In the genomic region with DNA sequence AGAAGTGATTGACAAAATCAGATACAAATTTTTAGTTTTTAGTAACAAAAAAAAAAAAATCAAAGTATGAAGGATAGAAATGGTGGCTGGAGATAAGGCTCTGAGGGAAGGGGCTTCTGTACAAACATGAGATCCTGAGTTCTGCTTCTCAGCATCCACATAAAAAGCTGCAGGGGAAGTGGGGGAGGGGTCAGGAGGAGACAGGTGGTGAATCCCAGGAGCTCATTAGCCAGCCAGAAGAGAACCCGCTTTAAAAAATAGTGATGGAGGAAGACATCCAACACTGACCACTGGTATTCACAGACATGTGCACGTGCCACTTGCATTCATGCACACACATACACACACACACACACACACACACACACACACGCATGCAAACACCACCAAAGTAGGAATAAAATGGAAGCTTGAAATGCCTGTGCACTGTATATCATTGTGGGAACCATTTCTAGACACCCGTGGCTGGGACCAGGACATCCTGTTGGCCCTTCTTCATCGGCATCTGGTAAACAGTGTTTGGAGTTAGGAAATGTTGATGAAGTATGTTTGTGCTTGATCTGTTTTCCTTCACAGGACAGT, we compare ENCODE assay signal across 23 mouse cellular contexts. TPM values are rescaled to one million over a fixed set of nuclear protein-coding genes. Genes with fewer than 3 reads are reported as not detected.
A peak's percentile ranks its signal among the peaks of the same experiment; 100 is the strongest.
DNase-seq lines count a peak whose midpoint lies in the region; ATAC-seq and TF ChIP-seq lines count a peak whose summit lies in the region.
"Had no signal": no experiment of that assay in that cellular context is flagged by ENCODE, and none has a peak within 500 bp of the region (broad histone marks: within the 10 kb centered on the region; RNA-seq: fewer than 3 reads in every experiment).

No protein-coding gene starts in this region.

- H3K27me3 ChIP-seq in cerebellum, adult 2 months (ENCODE audit: control insufficient read depth, insufficient read depth, low read length): no peaks in the 10 kb centered on the region
- H3K27me3 ChIP-seq in forebrain, embryonic 10.5 days (ENCODE audit: poor library complexity, severe bottlenecking): no peaks in the 10 kb centered on the region
- H3K27me3 ChIP-seq: forebrain, embryonic 15.5 days; hindbrain, embryonic 13.5 days; liver, embryonic 13.5 days; midbrain, embryonic 12.5 days had no signal

- H3K4me3 ChIP-seq in cerebellum, adult 2 months (replicated peaks; ENCODE audit: insufficient read depth, low read depth, low read length): no peak overlapping the region
- no peak overlapping the region for H3K4me3 ChIP-seq in forebrain, embryonic 10.5 days
- H3K4me3 ChIP-seq: forebrain, embryonic 15.5 days; hindbrain, embryonic 13.5 days; layer of hippocampus, adult 2 months; left cerebral cortex, adult 2 months; liver, embryonic 13.5 days; midbrain, embryonic 12.5 days had no signal

- no peak for TF ChIP-seq CTCF in cerebellum, adult 2 months (IDR thresholded peaks at IDR 0.05; ENCODE audit: borderline replicate concordance, insufficient read depth, low read depth, low read length)

- WGBS in cerebellum, adult 2 months: 33% methylated on average over 5 of the region's 5 CpGs
- 81% methylated on average over 5 of the region's 5 CpGs for WGBS in forebrain, embryonic 10.5 days

- intact Hi-C loops in left cerebral cortex, postnatal 4 days (cut with DNase I): no loop called here
- intact Hi-C loops in left cerebral cortex, postnatal 25 days (cut with DNase I): no loop called here

- no peak for TF ChIP-seq POLR2A in cerebellum, adult 2 months (IDR thresholded peaks at IDR 0.05; ENCODE audit: borderline replicate concordance, insufficient read depth, low read length)

- peak overlapping the region; percentile 11; the same call in 1 of the 2 replicates for H3K27ac ChIP-seq in cerebellum, adult 2 months (ENCODE audit: insufficient read depth, low read length)
- no peak overlapping the region for H3K27ac ChIP-seq in forebrain, embryonic 10.5 days
- H3K27ac ChIP-seq: forebrain, embryonic 15.5 days; hindbrain, embryonic 13.5 days; layer of hippocampus, adult 2 months; left cerebral cortex, adult 2 months; liver, embryonic 13.5 days; midbrain, embryonic 12.5 days had no signal

- peaks cover 3% of the 10 kb centered on the region for H3K36me3 ChIP-seq in forebrain, embryonic 10.5 days (replicated peaks)
- H3K36me3 ChIP-seq: forebrain, embryonic 15.5 days; hindbrain, embryonic 13.5 days; liver, embryonic 13.5 days; midbrain, embryonic 12.5 days had no signal

- DNase-seq in left cerebral cortex, postnatal 4 days: peak; percentile 10
- no peak for DNase-seq in left cerebral cortex, postnatal 25 days (ENCODE audit: low spot score in 2 of 2)
- DNase-seq in cerebellum, adult 11 months: peak; percentile 11
- peak; percentile 21 to 51 for DNase-seq in cerebellum, adult 2 months
- peak; percentile 63 to 70 for DNase-seq in cerebellum, postnatal 14 days
- DNase-seq in forebrain, embryonic 10.5 days (ENCODE audit: extremely low spot score, low spot score): no peak
- DNase-seq: adrenal gland, postnatal 25 days; heart, postnatal 36 days; kidney, adult 9 months; kidney, postnatal 25 days; liver, embryonic 13.5 days; lung, adult 18-20 months; lung, postnatal 10 days; thymus, adult 2 months; thymus, postnatal 36 days had no signal

- no peak for ATAC-seq in granulocyte monocyte progenitor cell, adult 5-6 weeks (replicated peaks; ENCODE audit: poor library complexity, severe bottlenecking)
- ATAC-seq: CD4-positive, CD25-positive, alpha-beta regulatory T cell, adult 4 months; forebrain, embryonic 15.5 days; intestine, postnatal 0 days had no signal

- no peaks in the 10 kb centered on the region for H3K9me3 ChIP-seq in forebrain, embryonic 10.5 days
- H3K9me3 ChIP-seq: forebrain, embryonic 15.5 days; hindbrain, embryonic 13.5 days; liver, embryonic 13.5 days; midbrain, embryonic 12.5 days had no signal

- peaks cover 4% of the 10 kb centered on the region; the same call in 1 of the 2 replicates for H3K4me1 ChIP-seq in cerebellum, adult 2 months (ENCODE audit: control insufficient read depth, insufficient read depth, low read length)
- H3K4me1 ChIP-seq in forebrain, embryonic 10.5 days: no peaks in the 10 kb centered on the region
- H3K4me1 ChIP-seq: forebrain, embryonic 15.5 days had no signal

RNA-seq across cellular contexts. Expression of a gene that starts 30.1 kb away (rescaled TPM):
- total RNA-seq in left cerebral cortex, postnatal 4 days (2021): 10 to 100 TPM; 17.7 to 19.2 TPM
- 10 to 100 TPM; 10.9 to 13.1 TPM for total RNA-seq in left cerebral cortex, postnatal 25 days (2021)
- polyA plus RNA-seq in cerebellum, adult 2 months (2012; rRNA removed): 8.8 and 10.4 TPM in 2 replicates
- total RNA-seq in granulocyte monocyte progenitor cell, adult 5-6 weeks (2014; fragmentation: Nextera tagmentation): 6.6 and 10.5 TPM in 2 replicates
- total RNA-seq in granulocyte monocyte progenitor cell, adult 5-6 weeks (2017): 2.2 and 6.1 TPM in 2 replicates
- 38.5 and 39.1 TPM in 2 replicates for polyA plus RNA-seq in forebrain, embryonic 10.5 days (2016; fragmentation: Nextera tagmentation; extraction: Ambion mirVana)

Comparison
In these comparisons a context has a peak if more than half of its experiments do, and no peak if none do; other contexts are left out.
1. DNase-seq: peak in left cerebral cortex, postnatal 4 days (single experiment), cerebellum, adult 11 months (single experiment), cerebellum, adult 2 months (2 of 2) and cerebellum, postnatal 14 days (2 of 2); none in left cerebral cortex, postnatal 25 days (0 of 2) and forebrain, embryonic 10.5 days (single experiment).